Mouse (Mus musculus) T-cell, adult 66 days (primary cell): ENCODE results near the gene Ndufa1. TPM values are rescaled to one million over a fixed set of nuclear protein-coding genes. Genes with fewer than 3 reads are reported as not detected.

Experiments used
- total RNA-seq, 2 experiments: library from RNA; stranded (reverse); gene quantifications; 3 replicates in 1 of 2; 4 replicates in 1 of 2; pipeline ENCODE4 v1.2.4; 2023

Ndufa1 gene
- 100 to 1,000 TPM in 1 of 2 experiments, 10 to 100 TPM in 1; 83.6 to 118 TPM for total RNA-seq

DNA sequence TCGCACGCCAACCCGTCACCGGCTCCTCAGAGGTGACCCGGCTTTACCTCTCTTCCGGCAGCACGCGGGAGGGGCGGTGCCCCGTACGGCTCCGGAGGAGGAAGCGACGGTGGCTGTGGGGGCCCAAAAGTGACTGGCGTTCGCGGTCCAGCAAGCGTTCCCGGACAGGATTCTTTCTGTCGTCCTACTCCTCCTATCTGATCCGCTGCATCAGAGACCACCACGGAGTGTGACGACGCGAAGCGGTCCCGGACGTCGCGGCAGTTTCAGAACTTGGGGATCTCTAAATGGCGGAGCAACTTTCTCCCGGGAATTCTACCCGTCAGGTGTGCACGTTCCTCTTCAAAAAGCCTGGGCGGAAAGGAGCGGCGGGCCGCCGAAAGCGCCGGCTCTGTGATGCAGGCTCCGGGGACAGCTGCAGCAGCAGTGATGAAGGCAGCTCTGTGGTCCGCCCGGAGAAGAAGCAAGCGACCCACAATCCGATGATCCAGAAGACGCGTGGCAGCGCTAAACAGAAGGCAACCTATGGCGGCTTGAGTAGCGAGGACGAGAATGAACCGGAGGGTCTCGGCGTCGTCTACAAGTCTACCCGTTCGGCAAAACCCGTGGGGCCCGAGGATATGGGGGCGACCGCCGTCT lies at the start of gene Ndufa1, which contains the start of gene Rnf113a1:
Gene Ndufa1 (minus strand): TSS at position 59 of the 639 bp plus-strand sequence.
Gene Rnf113a1 (plus strand): TSS at position 141 of the 639 bp plus-strand sequence.

DNA sequence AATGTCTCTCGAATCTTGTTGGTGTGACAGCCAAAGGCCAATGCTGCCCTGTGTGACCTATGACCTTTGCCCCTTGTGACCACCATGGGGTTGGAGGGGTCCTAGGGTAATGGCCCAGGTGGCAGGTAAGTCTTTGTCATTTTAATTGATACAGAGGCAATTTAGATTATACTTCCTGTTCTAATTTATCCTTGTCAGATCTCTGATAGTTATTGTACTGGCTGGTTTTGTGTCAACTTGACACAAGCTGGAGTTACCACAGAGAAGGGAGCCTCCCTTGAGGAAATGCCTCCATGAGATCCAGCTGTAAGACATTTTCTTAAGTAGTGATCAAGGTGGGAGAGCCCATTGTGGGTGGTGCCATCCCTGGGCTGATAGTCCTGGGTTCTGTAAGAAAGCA lies 31.2 kb upstream of the Ndufa1 start, which contains the start of gene Rhox1:
Gene Rhox1 (minus strand): TSS at position 101 of the 400 bp plus-strand sequence.

GRCm38 (mm10) chrX:37210941-37211340 lies 20.0 kb upstream of the Ndufa1 start, which contains the start of gene Gm9:
Gene Gm9 (minus strand): TSS chrX:37211041.

GRCm38 (mm10) chrX:37168742-37169141 lies 22.2 kb downstream of the Ndufa1 start, which contains the start of gene Akap14:
Gene Akap14 (minus strand): TSS chrX:37168842.

Other genes with a start within 250 kb of the Ndufa1 start
- 100 to 1,000 TPM; 162 to 167 TPM for gene Sept6, start 199.4 kb downstream of the Ndufa1 start, total RNA-seq
- gene Sowahd, start 142.3 kb downstream of the Ndufa1 start, total RNA-seq = not detected
- 1,000 to 10,000 TPM; 1,621 to 1,624 TPM for gene Rpl39, start 105.8 kb downstream of the Ndufa1 start, total RNA-seq
- gene Upf3b, start 80.8 kb downstream of the Ndufa1 start, total RNA-seq = 10 to 100 TPM; 29.2 to 31.6 TPM
- 10 to 100 TPM; 14.3 to 19.1 TPM for gene Nkap, start 64.4 kb downstream of the Ndufa1 start, total RNA-seq
- gene Akap14, start 22.3 kb downstream of the Ndufa1 start, total RNA-seq = under 1 TPM in 1 of 2 experiments, not detected in 1; 0.33 TPM
- 1 to 10 TPM; 3.0 to 3.5 TPM for gene Rnf113a1, start 82 bp upstream of the Ndufa1 start, total RNA-seq
- gene Gm9, start 19.9 kb upstream of the Ndufa1 start, total RNA-seq = not detected
- not detected for gene Rhox1, start 31.1 kb upstream of the Ndufa1 start, total RNA-seq
- gene Rhox2a, start 53.8 kb upstream of the Ndufa1 start, total RNA-seq = not detected
- not detected for gene Rhox3a, start 58.8 kb upstream of the Ndufa1 start, total RNA-seq
- gene Rhox4a, start 74.2 kb upstream of the Ndufa1 start, total RNA-seq = not detected
- gene Rhox3a2, start 188.9 kb upstream of the Ndufa1 start, total RNA-seq = not detected
- gene Rhox4a2, start 199.7 kb upstream of the Ndufa1 start, total RNA-seq = not detected
- gene Rhox2b, start 220.9 kb upstream of the Ndufa1 start, total RNA-seq = not detected
- gene Rhox4b, start 241.3 kb upstream of the Ndufa1 start, total RNA-seq = not detected